Mouse (Mus musculus): ENCODE measurements around the gene Cox20.

- TF ChIP-seq CTCF (IDR thresholded peaks at IDR 0.05; ENCODE audit: low read depth) (no peak), EP300 (optimal IDR thresholded peaks at IDR 0.05) (no peak)
Measured at GRCm38 (mm10) chr1:178350792-178351191, 31.9 kb downstream of the Cox20 start.
